Mouse (Mus musculus) E14TG2a.4 (cell line): ENCODE measurements around the gene Scly.

Source experiments
- CTCF ChIP-seq: conservative IDR thresholded peaks from 2 replicates; pipeline ENCODE4 v1.5.1; 2014; ENCODE audit warnings: low read length
- NANOG ChIP-seq: IDR thresholded peaks from 2 replicates; pipeline ENCODE4 v1.6.1; 2014; ENCODE audit warnings: borderline replicate concordance, low read length, mixed read lengths
- POU5F1 ChIP-seq: IDR thresholded peaks from 2 replicates; pipeline ENCODE4 v1.6.1; 2014; ENCODE audit warnings: low read length, borderline replicate concordance

DNA sequence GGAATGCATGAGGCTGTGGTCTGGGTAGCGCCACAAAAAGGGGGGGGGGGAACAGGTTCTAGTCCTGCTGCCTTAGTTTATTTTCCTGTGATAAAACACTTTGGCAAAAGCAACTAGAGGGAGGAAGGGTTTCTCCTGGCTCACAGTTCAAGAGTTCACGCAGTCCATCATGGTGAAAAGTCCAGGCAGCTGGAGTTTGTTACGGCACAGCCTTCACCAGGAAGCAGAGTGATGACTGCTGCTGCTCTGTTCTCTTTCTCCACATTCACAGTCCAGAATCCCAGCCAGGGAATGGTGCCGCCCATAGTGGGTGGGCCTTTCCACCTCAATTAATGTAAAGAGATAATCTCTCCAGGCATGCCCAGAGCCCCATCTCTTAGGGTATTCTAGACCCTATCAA is 14.1 kb downstream of the Scly start:
- TF ChIP-seq CTCF, result no peak
- no peak for TF ChIP-seq POU5F1
- no peak for TF ChIP-seq NANOG
